Mouse (Mus musculus) E14TG2a.4 (cell line): Measurements from ENCODE around the gene Slc38a7.

Experiments
- CTCF ChIP-seq: conservative IDR thresholded peaks from 2 replicates; pipeline ENCODE4 v1.5.1; 2014; ENCODE audit warnings: low read length
- NANOG ChIP-seq: IDR thresholded peaks from 2 replicates; pipeline ENCODE4 v1.6.1; 2014; ENCODE audit warnings: borderline replicate concordance, low read length, mixed read lengths
- POU5F1 ChIP-seq: IDR thresholded peaks from 2 replicates; pipeline ENCODE4 v1.6.1; 2014; ENCODE audit warnings: low read length, borderline replicate concordance

- TF ChIP-seq CTCF, result no peak
- TF ChIP-seq POU5F1, result no peak
- TF ChIP-seq NANOG, result no peak
Measured at GRCm38 (mm10) chr8:95807861-95808260, 45.5 kb downstream of the Slc38a7 start.
